Mouse (Mus musculus) forebrain, embryonic 11.5 days (tissue): ENCODE data around the gene 9030612E09Rik. TPM values are rescaled to one million over a fixed set of nuclear protein-coding genes. Genes with fewer than 3 reads are reported as not detected.
A peak's percentile ranks its signal among the peaks of the same experiment; 100 is the strongest.

Source experiments
- ATAC-seq: fragments of 200-750 bp; cut with Nextera tagmentation; replicated peaks from 2 replicates; pipeline ENCODE4 v1.8.0; 2017; ENCODE audit warnings: moderate TSS enrichment; ENCODE audit not compliant: low FRiP score
- DNase-seq: peaks from one replicate; pipeline ENCODE4 v3.0.0-alpha.2; 2017; ENCODE audit warnings: low spot score
- H3K27ac ChIP-seq: fragments of 300-500 bp; sonication (generic); 2 replicates; pipeline ENCODE4 v1.5.1; 2014; ENCODE audit warnings: low read depth, low read length
- H3K27me3 ChIP-seq: fragments of 300-500 bp; sonication (generic); 2 replicates; pipeline ENCODE4 v1.6.1; 2014; ENCODE audit warnings: mild to moderate bottlenecking, low read length, mixed read lengths; ENCODE audit not compliant: control insufficient read depth, insufficient read depth
- H3K36me3 ChIP-seq: fragments of 300-500 bp; sonication (generic); 2 replicates; pipeline ENCODE4 v1.6.1; 2014; ENCODE audit warnings: mild to moderate bottlenecking, low read length, moderate library complexity, mixed read lengths; ENCODE audit not compliant: control insufficient read depth, insufficient read depth
- H3K4me1 ChIP-seq: fragments of 300-500 bp; sonication (generic); replicated peaks from 2 replicates; pipeline ENCODE4 v1.6.1; 2014; ENCODE audit warnings: low read length, mixed read lengths; ENCODE audit not compliant: control insufficient read depth, insufficient read depth
- H3K4me2 ChIP-seq: fragments of 300-500 bp; sonication (generic); 2 replicates; pipeline ENCODE4 v1.6.1; 2014; ENCODE audit warnings: low read depth, mild to moderate bottlenecking, low read length, moderate library complexity, mixed read lengths; ENCODE audit not compliant: severe bottlenecking
- H3K4me3 ChIP-seq: fragments of 300-500 bp; sonication (generic); 2 replicates; pipeline ENCODE4 v1.5.1; 2014; ENCODE audit warnings: low read depth, low read length
- H3K9ac ChIP-seq: fragments of 300-500 bp; sonication (generic); 2 replicates; pipeline ENCODE4 v1.6.1; 2014; ENCODE audit warnings: low read length
- H3K9me3 ChIP-seq: fragments of 300-500 bp; sonication (generic); 2 replicates; pipeline ENCODE4 v1.6.1; 2016; ENCODE audit warnings: low read length, mixed read lengths; ENCODE audit not compliant: control insufficient read depth
- WGBS: fragments of 180-500 bp; shearing (Covaris S2); extraction: QIAGEN DNeasy Blood & Tissue Kit; methylation state at CpG from one replicate; pipeline ENCODE4 v1.1.7; 2014; 5-methylcytosine and 5-hydroxymethylcytosine counted together
- polyA plus RNA-seq: library from polyadenylated mRNA; unstranded; fragments of >200 nt; fragmentation: Nextera tagmentation; extraction: Ambion mirVana; gene quantifications from 2 replicates; pipeline ENCODE4 v1.2.1, GENCODE M21; 2014

Gene 9030612E09Rik
- polyA plus RNA-seq, 1 experiment from 2014 or later, result 1.3 TPM

DNA sequence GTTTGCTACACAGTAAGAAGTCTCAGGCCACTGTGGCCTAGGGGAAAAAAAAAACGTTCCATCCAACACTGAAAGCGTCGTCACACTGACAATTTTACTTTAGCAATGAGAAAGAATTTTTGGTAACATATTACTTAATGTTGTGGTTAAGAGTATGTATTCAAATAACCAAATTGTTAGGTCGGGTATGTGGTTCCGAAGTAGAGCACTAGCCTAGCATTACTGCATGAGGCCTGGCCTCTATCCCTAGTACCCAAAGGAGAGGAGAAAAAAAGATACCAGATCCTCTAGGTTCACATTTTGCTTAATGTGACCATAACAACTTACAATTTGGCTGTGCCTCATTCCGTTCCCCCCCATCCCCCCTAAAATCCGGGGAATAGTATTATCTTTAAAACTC lies 46.0 kb downstream of the 9030612E09Rik start:
- H3K9me3 ChIP-seq, result no peaks in the 10 kb centered on the region
- H3K4me3 ChIP-seq, result peak overlapping the region; percentile 88
- H3K36me3 ChIP-seq, result no peaks in the 10 kb centered on the region
- ATAC-seq (no peak), DNase-seq (no peak)
- no peaks in the 10 kb centered on the region for H3K4me1 ChIP-seq
- no peaks in the 10 kb centered on the region for H3K27me3 ChIP-seq
- H3K4me2 ChIP-seq, result peak overlapping the region; percentile 91
- peak overlapping the region; percentile 96 for H3K9ac ChIP-seq
- 21% methylated on average over 7 of the region's 7 CpGs for WGBS
- peak overlapping the region; percentile 70; the same call in 1 of the 2 replicates for H3K27ac ChIP-seq

DNA sequence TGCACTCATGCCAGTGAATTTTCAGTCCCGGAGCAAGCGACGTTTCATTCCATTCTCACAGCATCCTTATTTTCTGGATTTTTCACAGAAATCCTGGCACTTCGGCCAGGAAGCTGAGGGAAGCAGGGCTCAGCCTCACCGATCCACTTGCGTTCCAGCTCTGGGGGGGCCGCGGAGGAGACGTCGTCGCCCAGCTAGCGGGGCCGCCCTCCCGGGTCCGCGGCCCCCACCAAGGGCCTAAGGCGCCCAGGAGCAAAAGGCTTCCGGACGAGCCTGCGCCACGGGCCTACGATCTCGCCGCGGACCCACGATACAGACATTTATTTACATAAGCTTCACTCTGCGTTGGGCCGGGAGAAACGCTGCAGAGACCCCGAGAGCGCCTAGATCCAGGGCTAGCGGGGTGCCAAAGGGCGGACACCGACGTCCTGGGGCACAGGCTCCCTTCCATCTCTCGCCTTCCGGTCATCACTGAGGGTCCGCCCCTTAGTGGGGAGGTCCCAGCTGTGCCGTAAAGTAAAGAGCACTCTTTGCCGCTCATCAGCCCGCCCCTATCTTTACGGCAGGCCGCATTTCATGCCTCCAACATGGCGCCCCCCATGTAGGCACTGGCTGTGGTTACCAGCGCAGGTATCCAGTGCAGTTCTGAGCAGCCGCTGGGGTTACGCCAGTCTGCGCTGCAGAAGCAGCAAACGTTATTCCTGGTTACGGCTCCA lies 46.6 kb downstream of the 9030612E09Rik start, which contains the start of gene Pdss2:
Pdss2 (plus strand) TSS at position 577 of the 716 bp plus-strand sequence.
- WGBS, result under 1% methylated on average over 50 of the region's 50 CpGs
- H3K4me3 ChIP-seq, result peak within 1 kb of the TSS; percentile 88
- no peaks in the 10 kb centered on the region for H3K36me3 ChIP-seq
- DNase-seq (peak; percentile 94), ATAC-seq (peak; percentile 96)
- no peaks in the 10 kb centered on the region for H3K4me1 ChIP-seq
- no peaks in the 10 kb centered on the region for H3K27me3 ChIP-seq
- peak within 1 kb of the TSS; percentile 96 for H3K9ac ChIP-seq
- no peaks in the 10 kb centered on the region for H3K9me3 ChIP-seq
- H3K27ac ChIP-seq, result peak within 1 kb of the TSS; percentile 70
- peak within 1 kb of the TSS; percentile 91 for H3K4me2 ChIP-seq

DNA sequence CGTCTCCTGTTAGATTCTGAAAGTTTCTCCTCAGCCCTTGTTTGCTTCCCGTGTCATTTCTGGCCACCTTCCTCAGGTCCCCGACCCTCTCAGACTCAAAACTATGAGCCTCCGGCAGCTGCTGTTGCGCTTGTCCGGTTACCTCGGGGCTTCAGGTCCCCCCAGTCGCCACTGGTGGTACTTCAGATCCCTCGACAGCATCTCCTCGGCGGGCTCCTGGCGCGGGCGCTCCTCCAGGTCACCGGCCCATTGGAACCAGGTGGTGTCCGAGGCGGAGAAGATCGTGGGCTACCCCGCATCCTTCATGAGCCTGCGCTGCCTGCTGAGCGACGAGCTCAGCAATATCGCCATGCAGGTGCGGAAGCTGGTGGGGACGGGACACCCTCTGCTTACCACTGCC lies 47.2 kb downstream of the 9030612E09Rik start:
- Histone ChIP-seq H3K27me3 (no peaks in the 10 kb centered on the region), H3K9ac (peak overlapping the region; percentile 96), H3K4me2 (peak overlapping the region; percentile 91), H3K36me3 (no peaks in the 10 kb centered on the region), H3K4me1 (no peaks in the 10 kb centered on the region), H3K4me3 (peak overlapping the region; percentile 88), H3K27ac (peak overlapping the region; percentile 50; the same call in 1 of the 2 replicates), H3K9me3 (no peaks in the 10 kb centered on the region)
- DNase-seq (no peak), ATAC-seq (peak; percentile 69)
- under 1% methylated on average over 25 of the region's 25 CpGs for WGBS

DNA sequence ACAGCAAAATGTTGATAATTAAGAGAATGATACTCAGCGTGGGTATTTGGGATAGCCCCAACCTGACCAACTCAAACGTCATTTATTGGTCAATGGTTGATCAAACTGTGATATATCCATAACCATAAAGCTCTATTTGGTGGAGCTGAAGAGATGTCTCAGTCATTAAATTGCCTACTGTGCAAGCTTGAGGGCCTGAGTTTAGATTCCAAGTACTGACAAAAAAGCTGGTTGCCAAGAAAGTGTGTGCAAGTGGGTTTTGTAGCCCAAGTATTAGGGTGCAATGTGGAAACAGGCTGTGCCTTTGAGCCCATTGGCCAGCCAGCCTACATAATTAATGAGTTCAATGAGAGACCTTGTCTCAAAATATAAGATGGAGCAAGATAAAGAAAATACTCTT lies 48.9 kb downstream of the 9030612E09Rik start:
- H3K4me3 ChIP-seq, result no peak overlapping the region
- no peaks in the 10 kb centered on the region for H3K36me3 ChIP-seq
- H3K9ac ChIP-seq, result no peak overlapping the region
- no peaks in the 10 kb centered on the region for H3K4me1 ChIP-seq
- no peaks in the 10 kb centered on the region for H3K27me3 ChIP-seq
- H3K9me3 ChIP-seq, result no peaks in the 10 kb centered on the region
- DNase-seq (no peak), ATAC-seq (no peak)
- H3K27ac ChIP-seq, result no peak overlapping the region
- WGBS, result 92% methylated on average over 2 of the region's 2 CpGs
- no peak overlapping the region for H3K4me2 ChIP-seq

Other genes with a start within 250 kb of the 9030612E09Rik start
- gene Sobp, start 174 bp upstream of the 9030612E09Rik start, polyA plus RNA-seq, result 5.5 and 5.7 TPM in 2 replicates
- 15.1 and 16.0 TPM in 2 replicates for gene Pdss2, start 46.8 kb downstream of the 9030612E09Rik start, polyA plus RNA-seq